Mouse (Mus musculus) mouse embryonic stem cell (cell line): ENCODE results near the gene Lce1j.
"Not testable (repeated sequence)": the region's sequence is repeated elsewhere in the genome, so short reads cannot be mapped to it uniquely, and the experiment has no call there.

ENCODE experiments used
- in situ Hi-C, 2 experiments: fragments of 300-500 bp; cut with MboI; formaldehyde crosslinking; loops; 1 replicate in 1 of 2; 3 replicates in 1 of 2; pipeline ENCODE4 v1.14.3; 2019 to 2020; ENCODE audit warnings: low sequenced_read_pairs in 2 of 2, low pct_unique_long_range_greater_than_20kb in 1 of 2, mixed read lengths in 1 of 2; ENCODE audit not compliant: unreplicated experiment in 1 of 2

The Lce1j gene

DNA sequence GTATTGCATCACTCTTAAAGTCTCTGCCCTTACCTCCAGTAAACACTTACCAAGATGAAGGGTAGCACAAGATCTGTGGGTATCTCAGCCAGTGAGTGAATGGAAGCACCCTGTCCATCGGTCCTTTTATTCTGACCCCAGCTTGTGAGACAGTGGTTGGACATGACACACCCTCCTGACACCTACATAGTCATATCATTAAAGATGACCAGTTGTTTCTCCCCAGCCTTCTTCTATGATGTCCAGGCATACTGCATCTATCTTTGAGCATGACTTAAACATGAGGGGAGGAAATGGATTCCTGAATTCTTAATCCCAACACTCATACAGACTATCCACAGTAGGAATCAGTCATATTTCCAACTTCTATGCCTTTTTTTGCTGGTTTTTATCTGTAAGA, at the start of gene Lce1j:
Gene Lce1j (minus strand): TSS at position 101 of the 400 bp plus-strand sequence.
- in situ Hi-C loops: no loop called here

DNA sequence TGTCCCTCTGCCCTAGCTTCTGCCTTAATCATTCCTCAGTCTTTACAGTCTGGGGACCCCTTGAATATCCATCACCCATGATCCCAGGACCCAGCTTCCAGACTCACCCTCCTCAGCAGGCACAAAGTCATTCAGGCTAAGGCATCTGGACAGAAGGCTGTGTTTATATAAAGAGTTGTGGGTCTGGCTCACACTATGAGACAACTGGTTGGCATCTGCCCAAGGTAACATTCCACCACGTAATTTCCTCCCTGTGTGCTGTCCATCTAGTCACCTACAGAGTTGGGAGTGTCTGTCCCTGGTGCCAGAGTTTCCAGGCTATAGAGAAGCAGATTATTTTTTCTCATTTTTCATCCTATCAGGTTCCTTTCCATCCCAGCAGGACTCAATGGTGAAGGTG, 36.8 kb upstream of the Lce1j start, which contains the start of gene Kprp:
Gene Kprp (minus strand): TSS at position 140 of the 400 bp plus-strand sequence.
- in situ Hi-C loops: no loop called here

GRCm38 (mm10) chr3:92825808-92826207, 35.5 kb upstream of the Lce1j start:
- in situ Hi-C loops: no loop called here

- in situ Hi-C loops: not testable (repeated sequence)
Measured at GRCm38 (mm10) chr3:92816036-92816435, 25.7 kb upstream of the Lce1j start.

DNA sequence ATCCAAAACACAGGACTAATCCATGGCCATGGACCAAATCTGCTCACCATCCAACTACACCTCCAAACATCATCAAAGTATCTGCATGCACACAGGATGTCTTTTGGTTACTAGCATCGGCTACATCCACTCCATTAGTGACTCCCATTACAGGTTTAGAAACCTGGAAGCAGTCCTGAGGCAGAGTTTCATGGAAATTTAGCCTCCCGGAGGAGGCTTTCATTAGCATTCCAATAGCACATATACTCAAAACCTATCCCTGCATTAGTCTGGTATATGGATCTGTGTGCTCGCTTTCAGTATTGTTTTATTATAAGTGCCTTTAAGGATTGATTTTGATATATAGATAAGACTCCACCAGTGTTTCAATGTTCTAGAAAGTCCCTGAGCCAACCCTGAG, 25.3 kb upstream of the Lce1j start:
- in situ Hi-C loops: no loop called here

- in situ Hi-C loops: no loop called here
Measured at GRCm38 (mm10) chr3:92807791-92808190, 17.5 kb upstream of the Lce1j start, which contains the start of gene Lce1k. TSS of gene Lce1k (minus strand) at chr3:92807891.

GRCm38 (mm10) chr3:92778799-92779198, 11.5 kb downstream of the Lce1j start, which contains the start of gene Lce1i:
TSS of gene Lce1i (minus strand) at chr3:92778899.
- in situ Hi-C loops: no loop called here

- in situ Hi-C loops: no loop called here
Measured at GRCm38 (mm10) chr3:92771573-92771972, 18.7 kb downstream of the Lce1j start.

GRCm38 (mm10) chr3:92764965-92765364, 25.3 kb downstream of the Lce1j start, which contains the start of gene Lce1h:
TSS of gene Lce1h (minus strand) at chr3:92765065.
- in situ Hi-C loops: no loop called here

DNA sequence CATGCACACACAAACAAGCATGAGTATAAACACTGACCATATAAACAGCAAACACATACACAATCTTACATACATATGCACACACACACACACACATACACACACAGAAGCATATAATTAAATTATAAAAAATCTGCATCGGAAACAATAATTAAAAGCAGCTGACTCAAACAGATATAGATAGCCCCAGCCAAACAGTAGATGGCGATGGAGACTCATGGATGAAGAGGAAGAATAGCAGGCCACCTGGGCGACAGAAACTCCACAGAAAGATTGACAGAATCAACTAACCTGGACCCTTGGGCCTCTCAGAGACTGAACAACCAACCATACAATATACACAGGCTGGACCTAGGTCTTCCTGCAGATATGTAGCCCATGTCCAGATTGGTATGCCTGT, 37.1 kb downstream of the Lce1j start:
- in situ Hi-C loops: no loop called here

- in situ Hi-C loops: no loop called here
Measured at GRCm38 (mm10) chr3:92752238-92752637, 38.1 kb downstream of the Lce1j start, which contains the start of gene Lce1g. TSS of gene Lce1g (minus strand) at chr3:92752338.

- in situ Hi-C loops: no loop called here
Measured at GRCm38 (mm10) chr3:92738996-92739395, 51.3 kb downstream of the Lce1j start, which contains the start of gene Gm38119. TSS of gene Gm38119 (minus strand) at chr3:92739096.
